Mouse (Mus musculus) heart, postnatal 0 days (tissue): ENCODE results near the gene Man2a1. TPM values are rescaled to one million over a fixed set of nuclear protein-coding genes. Genes with fewer than 3 reads are reported as not detected.

Source experiments
- ATAC-seq: fragments of 200-750 bp; cut with Nextera tagmentation; 2 replicates; pipeline ENCODE4 v1.8.0; 2017; ENCODE audit warnings: low read depth, moderate number of reproducible peaks, moderate library complexity; ENCODE audit not compliant: insufficient read depth
- DNase-seq: peaks from one replicate; pipeline ENCODE4 v3.0.0-alpha.2; 2016; ENCODE audit warnings: low spot score
- H3K27ac ChIP-seq: fragments of 300-500 bp; sonication (generic); 2 replicates; pipeline ENCODE4 v1.5.1; 2014; ENCODE audit warnings: low read depth, mild to moderate bottlenecking
- H3K27me3 ChIP-seq: fragments of 300-500 bp; sonication (generic); 2 replicates; pipeline ENCODE4 v1.6.1; 2014; ENCODE audit warnings: low read length, mixed read lengths; ENCODE audit not compliant: control insufficient read depth, insufficient read depth
- H3K36me3 ChIP-seq: fragments of 300-500 bp; sonication (generic); replicated peaks from 2 replicates; pipeline ENCODE4 v1.6.1; 2014; ENCODE audit warnings: low read length, mixed read lengths; ENCODE audit not compliant: control insufficient read depth, insufficient read depth
- H3K4me1 ChIP-seq: fragments of 300-500 bp; sonication (generic); 2 replicates; pipeline ENCODE4 v1.6.1; 2014; ENCODE audit warnings: antibody characterized with exemption; ENCODE audit not compliant: control insufficient read depth, insufficient read depth
- H3K4me2 ChIP-seq: fragments of 300-500 bp; sonication (generic); 2 replicates; pipeline ENCODE4 v1.6.1; 2014; ENCODE audit warnings: low read depth, mild to moderate bottlenecking, low read length, moderate library complexity
- H3K4me3 ChIP-seq: fragments of 300-500 bp; sonication (generic); 2 replicates; pipeline ENCODE4 v1.5.1; 2014; ENCODE audit warnings: low read depth, low read length
- H3K9ac ChIP-seq: fragments of 300-500 bp; sonication (generic); replicated peaks from 2 replicates; pipeline ENCODE4 v1.6.1; 2014; ENCODE audit warnings: low read depth, low read length, mixed read lengths
- H3K9me3 ChIP-seq: fragments of 300-500 bp; sonication (generic); replicated peaks from 2 replicates; pipeline ENCODE4 v1.6.1; 2016; ENCODE audit warnings: low read length; ENCODE audit not compliant: control insufficient read depth
- CTCF ChIP-seq: IDR thresholded peaks from 2 replicates; pipeline ENCODE4 v1.5.1; 2016; ENCODE audit warnings: antibody characterized with exemption, control low read depth, low read depth
- EP300 ChIP-seq: IDR thresholded peaks from 2 replicates; pipeline ENCODE4 v1.6.1; 2016; ENCODE audit warnings: antibody characterized with exemption, low read depth
- WGBS: fragments of 180-500 bp; shearing (Covaris S2); extraction: QIAGEN DNeasy Blood & Tissue Kit; methylation state at CpG from one replicate; pipeline ENCODE4 v1.1.7; 2014; 5-methylcytosine and 5-hydroxymethylcytosine counted together
- polyA plus RNA-seq: library from polyadenylated mRNA; unstranded; fragments of >200 nt; fragmentation: Nextera tagmentation; extraction: Ambion mirVana; gene quantifications from 2 replicates; pipeline ENCODE4 v1.2.1, GENCODE M21; 2015
- total RNA-seq: library from RNA; depleted of rRNA; stranded (reverse); fragments of >200 nt; gene quantifications from 2 replicates; pipeline ENCODE4 v1.2.3, GENCODE M21; 2014; ENCODE audit warnings: low replicate concordance; rRNA removed

Gene Man2a1
- total and polyA plus RNA-seq, 2 experiments from 2014 or later, result 2.7 to 14.4 TPM

DNA sequence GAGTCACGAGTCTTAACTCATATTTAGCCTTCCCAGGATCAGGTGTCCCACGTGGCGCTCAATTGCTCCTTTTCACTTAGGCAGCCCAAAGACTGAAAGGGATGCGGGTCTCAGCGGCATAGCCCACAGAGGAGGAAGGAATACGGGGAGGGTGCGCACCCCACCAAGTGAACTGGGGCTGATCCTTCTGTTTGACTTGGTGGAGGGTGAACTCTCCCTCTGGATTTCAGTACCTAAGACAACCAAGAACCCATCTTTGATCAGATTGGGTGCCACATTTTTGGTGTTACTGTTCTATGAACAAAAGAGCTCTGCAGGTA is 202.4 kb downstream of the Man2a1 start:
- Histone ChIP-seq H3K9ac (no peak overlapping the region), H3K4me3 (no peak overlapping the region), H3K9me3 (no peaks in the 10 kb centered on the region), H3K4me2 (no peak overlapping the region), H3K4me1 (peaks cover 10% of the 10 kb centered on the region; the same call in 1 of the 2 replicates), H3K27ac (no peak overlapping the region), H3K27me3 (no peaks in the 10 kb centered on the region), H3K36me3 (no peaks in the 10 kb centered on the region)
- TF ChIP-seq EP300 (no peak), CTCF (no peak)
- 61% methylated on average over 7 of the region's 7 CpGs for WGBS
- DNase-seq, result no peak
- no peak for ATAC-seq

Other genes starting within 250 kb of the Man2a1 start
- not detected in 2 replicates for gene 4930583I09Rik, start 235.3 kb downstream of the Man2a1 start, total RNA-seq
- gene 4930583I09Rik, start 235.3 kb downstream of the Man2a1 start, polyA plus RNA-seq, result not detected in 2 replicates